Mouse (Mus musculus) megakaryocyte, embryonic 14.5 days (primary cell): ENCODE measurements around the gene Arg1.

Experiments
- FLI1 ChIP-seq: IDR thresholded peaks from 2 replicates; pipeline ENCODE4 v1.6.1; 2012; ENCODE audit warnings: low read length, inconsistent platforms, mixed read lengths
- GATA1 ChIP-seq: IDR thresholded peaks from 3 replicates; pipeline ENCODE4 v1.6.1; 2012; ENCODE audit warnings: mixed read lengths, low read length, inconsistent platforms, borderline replicate concordance

GRCm38 (mm10) chr10:24947871-24948270, 20.6 kb upstream of the Arg1 start:
- TF ChIP-seq FLI1: no peak
- no peak for TF ChIP-seq GATA1
